Mouse (Mus musculus) CH12.LX (cell line): ENCODE data around the gene Eps8l2. TPM values are rescaled to one million over a fixed set of nuclear protein-coding genes. Genes with fewer than 3 reads are reported as not detected.
A peak's percentile ranks its signal among the peaks of the same experiment; 100 is the strongest.
"Not testable (repeated sequence)": the region's sequence is repeated elsewhere in the genome, so short reads cannot be mapped to it uniquely, and the experiment has no call there.

ENCODE experiments used
- DNase-seq: peaks from one replicate; pipeline ENCODE4 v3.0.0-alpha.2; 2013; ENCODE audit errors: extremely low read depth
- H3K27ac ChIP-seq: 2 replicates; pipeline ENCODE4 v1.5.1; 2012; ENCODE audit warnings: low read depth, mild to moderate bottlenecking, control low read depth, moderate library complexity; ENCODE audit not compliant: insufficient read depth
- H3K27me3 ChIP-seq: replicated peaks from 2 replicates; pipeline ENCODE3; 2012; ENCODE audit warnings: inconsistent platforms
- H3K36me3 ChIP-seq, 2 experiments: replicated peaks in 1 of 2; 2 replicates each; pipeline versions ENCODE3 to v1.6.1; 2012; ENCODE audit warnings: inconsistent platforms in 1 of 2, low read length in 1 of 2, mild to moderate bottlenecking in 1 of 2, mixed read lengths in 1 of 2, moderate library complexity in 1 of 2; ENCODE audit not compliant: control insufficient read depth in 1 of 2, insufficient read depth in 1 of 2
- H3K4me1 ChIP-seq, 2 experiments: 2 replicates each; pipeline ENCODE4 v1.6.1; 2012; ENCODE audit warnings: inconsistent platforms in 1 of 2, moderate library complexity in 1 of 2; ENCODE audit not compliant: insufficient read depth in 2 of 2, control insufficient read depth in 1 of 2
- H3K4me2 ChIP-seq: 2 replicates; pipeline ENCODE4 v1.6.1; 2012; ENCODE audit warnings: low read depth, mild to moderate bottlenecking, control low read depth; ENCODE audit not compliant: poor library complexity, insufficient read depth, severe bottlenecking
- H3K4me3 ChIP-seq, 3 experiments: fragments of 150-350 bp in 1 of 3; sonication (generic) in 1 of 3; replicated peaks in 1 of 3; 2 replicates each; pipeline versions ENCODE3 to v1.5.1; 2011 to 2012; ENCODE audit warnings: low read depth in 2 of 3, low read length in 2 of 3, mild to moderate bottlenecking in 2 of 3, moderate library complexity in 2 of 3, control low read depth in 1 of 3, improper control_type of control experiment in 1 of 3, inconsistent platforms in 1 of 3, mixed read lengths in 1 of 3; ENCODE audit not compliant: poor library complexity in 1 of 3
- H3K79me2 ChIP-seq: replicated peaks from 2 replicates; pipeline ENCODE4 v1.6.1; 2012; ENCODE audit warnings: mild to moderate bottlenecking, moderate library complexity; ENCODE audit not compliant: control insufficient read depth, poor library complexity, insufficient read depth, severe bottlenecking; ENCODE audit errors: extremely low read depth
- H3K9ac ChIP-seq: 2 replicates; pipeline ENCODE4 v1.6.1; 2012; ENCODE audit warnings: low read depth, mild to moderate bottlenecking, control low read depth, moderate library complexity; ENCODE audit not compliant: insufficient read depth
- H3K9me3 ChIP-seq: replicated peaks from 2 replicates; pipeline ENCODE3; 2012; ENCODE audit warnings: low read length, inconsistent platforms, mixed read lengths
- BHLHE40 ChIP-seq: IDR thresholded peaks from 2 replicates; pipeline ENCODE4 v1.6.1; 2011; ENCODE audit warnings: mild to moderate bottlenecking, low read depth, low read length, improper control_type of control experiment
- CHD2 ChIP-seq: IDR thresholded peaks from 2 replicates; pipeline ENCODE4 v1.6.1; 2011; ENCODE audit warnings: low read length, improper control_type of control experiment
- CTCF ChIP-seq, 2 experiments: IDR thresholded peaks in 1 of 2; conservative IDR thresholded peaks in 1 of 2; 2 replicates each; pipeline ENCODE4 v1.5.1; 2011 to 2012; ENCODE audit warnings: low read depth in 2 of 2, low read length in 2 of 2, improper control_type of control experiment in 1 of 2, inconsistent platforms in 1 of 2, mild to moderate bottlenecking in 1 of 2, moderate library complexity in 1 of 2
- E2F4 ChIP-seq: IDR thresholded peaks from 2 replicates; pipeline ENCODE4 v1.6.1; 2011; ENCODE audit warnings: low read depth, low read length, improper control_type of control experiment; ENCODE audit not compliant: insufficient replicate concordance
- EP300 ChIP-seq: IDR thresholded peaks from 2 replicates; pipeline ENCODE4 v1.6.1; 2011; ENCODE audit warnings: low read length, improper control_type of control experiment
- GABPA ChIP-seq: IDR thresholded peaks from 2 replicates; pipeline ENCODE4 v1.6.1; 2012; ENCODE audit warnings: low read depth, low read length, improper control_type of control experiment, inconsistent platforms; ENCODE audit not compliant: insufficient replicate concordance
- JUN ChIP-seq: IDR thresholded peaks from 2 replicates; pipeline ENCODE4 v1.6.1; 2011; ENCODE audit warnings: low read depth, mild to moderate bottlenecking, low read length, improper control_type of control experiment, moderate library complexity; ENCODE audit not compliant: insufficient read depth
- JUND ChIP-seq: conservative IDR thresholded peaks from 2 replicates; pipeline ENCODE4 v1.6.1; 2011; ENCODE audit warnings: low read depth, low read length, improper control_type of control experiment
- MAFK ChIP-seq: IDR thresholded peaks from 2 replicates; pipeline ENCODE4 v1.6.1; 2011; ENCODE audit warnings: low read length, improper control_type of control experiment; ENCODE audit not compliant: insufficient replicate concordance
- MXI1 ChIP-seq: IDR thresholded peaks from 2 replicates; pipeline ENCODE4 v1.6.1; 2011; ENCODE audit warnings: mild to moderate bottlenecking, low read depth, low read length, improper control_type of control experiment
- MYC ChIP-seq: IDR thresholded peaks from 2 replicates; pipeline ENCODE4 v1.6.1; 2011; ENCODE audit warnings: low read depth, mild to moderate bottlenecking, improper control_type of control experiment, low read length
- NELFE ChIP-seq: IDR thresholded peaks from 2 replicates; pipeline ENCODE4 v1.6.1; 2011; ENCODE audit warnings: low read depth, low read length, improper control_type of control experiment
- RAD21 ChIP-seq: IDR thresholded peaks from 2 replicates; pipeline ENCODE4 v1.6.1; 2011; ENCODE audit warnings: low read depth, mild to moderate bottlenecking, low read length, improper control_type of control experiment, moderate library complexity
- SMC3 ChIP-seq: IDR thresholded peaks from 2 replicates; pipeline ENCODE4 v1.6.1; 2011; ENCODE audit warnings: low read depth, low read length, improper control_type of control experiment
- TBP ChIP-seq: conservative IDR thresholded peaks from 2 replicates; pipeline ENCODE4 v1.6.1; 2011; ENCODE audit warnings: low read depth, low read length, improper control_type of control experiment
- UBTF ChIP-seq: IDR thresholded peaks from 2 replicates; pipeline ENCODE4 v1.6.1; 2012; ENCODE audit warnings: low read depth, mild to moderate bottlenecking, inconsistent platforms, low read length, improper control_type of control experiment, moderate library complexity
- ZNF384 ChIP-seq: IDR thresholded peaks from 2 replicates; pipeline ENCODE4 v1.6.1; 2012; ENCODE audit warnings: low read depth, low read length, improper control_type of control experiment, inconsistent platforms
- dilution Hi-C: fragments of 300-500 bp; cut with MboI; formaldehyde crosslinking; loops from 2 replicates; pipeline ENCODE4 v1.14.3; 2020; ENCODE audit warnings: low sequenced_read_pairs; ENCODE audit not compliant: extremely low pct_unique_long_range_greater_than_20kb, extremely low pct_ligation_motif_present
- in situ Hi-C: fragments of 300-500 bp; cut with MboI; formaldehyde crosslinking; loops from 3 replicates; pipeline ENCODE4 v1.14.3; 2019; ENCODE audit warnings: low sequenced_read_pairs, low pct_ligation_motif_present, low pct_unique_long_range_greater_than_20kb, mixed read lengths
- polyA plus RNA-seq: library from polyadenylated mRNA; unstranded; fragments of >175 nt; gene quantifications from 2 replicates; pipeline ENCODE4 v1.2.1, GENCODE M21; 2012; ENCODE audit warnings: low read depth; ENCODE audit not compliant: insufficient read length
- total RNA-seq, 2 experiments: library from RNA; depleted of rRNA; stranded (reverse); fragments of 300-350 nt in 1 of 2; fragments of >200 nt in 1 of 2; gene quantifications; 2 replicates each; pipeline ENCODE4 v1.2.3; 2012 to 2014

Gene Eps8l2
- total and polyA plus RNA-seq, 3 experiments = 0.51 to 1.1 TPM; not detected in 1

DNA sequence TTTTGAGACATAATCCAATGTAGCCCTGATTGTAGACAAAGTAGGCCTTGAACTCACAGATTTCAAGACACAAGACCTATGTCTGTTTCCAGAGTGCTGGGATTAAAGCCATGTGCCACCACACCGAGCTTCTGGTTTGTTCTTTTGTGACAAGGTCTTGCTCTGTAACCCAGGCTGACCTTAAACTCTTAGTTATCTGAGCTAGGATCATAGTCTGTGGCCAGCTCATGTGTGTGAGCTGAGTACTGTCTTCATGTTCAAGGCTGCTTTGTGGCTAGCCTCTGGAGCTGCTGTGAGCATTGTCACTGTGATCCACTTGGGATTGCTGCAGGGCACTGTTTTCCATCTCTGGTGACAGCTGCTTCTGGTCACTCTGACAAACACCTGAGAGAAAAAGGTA lies 56.7 kb downstream of the Eps8l2 start:
- H3K36me3 ChIP-seq = peaks cover 31 to 48% of the 10 kb centered on the region in 2 experiments
- no peak overlapping the region for H3K9ac ChIP-seq
- peaks cover 18% of the 10 kb centered on the region for H3K79me2 ChIP-seq
- H3K4me2 ChIP-seq = no peak overlapping the region
- H3K9me3 ChIP-seq = no peaks in the 10 kb centered on the region
- in situ Hi-C loops = no loop called here
- no peaks in the 10 kb centered on the region for H3K27me3 ChIP-seq
- H3K27ac ChIP-seq = no peak overlapping the region
- peaks cover 4 to 31% of the 10 kb centered on the region in 2 experiments for H3K4me1 ChIP-seq
- TF ChIP-seq BHLHE40 = no peak
- TF ChIP-seq ZNF384 = no peak
- TF ChIP-seq UBTF = no peak
- no peak for TF ChIP-seq JUN
- no peak for TF ChIP-seq NELFE
- no peak for TF ChIP-seq TBP
- TF ChIP-seq JUND = no peak
- no peak for TF ChIP-seq E2F4
- no peak for TF ChIP-seq GABPA
- no peak overlapping the region for H3K4me3 ChIP-seq
- dilution Hi-C loops = no loop called here
- DNase-seq = no peak

DNA sequence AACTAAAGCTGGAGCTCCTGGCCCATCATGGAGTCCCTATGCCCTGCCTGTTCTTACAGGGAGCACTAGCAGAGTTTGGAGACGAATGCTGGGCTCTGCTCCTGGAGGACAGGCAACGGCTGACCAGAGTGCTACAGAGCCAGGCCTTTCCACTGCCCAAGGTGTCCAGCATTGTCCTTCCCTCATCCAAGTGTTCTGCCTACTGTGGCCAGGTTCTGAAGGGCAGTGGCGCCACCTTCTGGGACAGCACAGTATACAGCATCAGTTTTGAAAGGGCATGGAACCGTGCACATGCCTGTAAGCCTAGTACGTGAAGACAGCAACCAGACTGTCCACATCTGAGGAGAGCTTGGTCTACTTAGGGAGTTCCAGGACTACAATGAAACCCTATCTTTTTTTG lies 64.6 kb downstream of the Eps8l2 start:
- Histone ChIP-seq H3K9me3 (no peaks in the 10 kb centered on the region), H3K4me1 (no peaks in the 10 kb centered on the region), H3K27ac (no peak overlapping the region), H3K4me2 (no peak overlapping the region), H3K79me2 (no peaks in the 10 kb centered on the region), H3K9ac (no peak overlapping the region), H3K36me3 (peaks cover 45 to 69% of the 10 kb centered on the region in 2 experiments), H3K27me3 (no peaks in the 10 kb centered on the region), H3K4me3 (no peak overlapping the region)
- in situ Hi-C loops = no loop called here
- no peak for TF ChIP-seq CHD2
- peak; percentile 79 for TF ChIP-seq RAD21
- TF ChIP-seq CTCF (conservative IDR thresholded peaks at IDR 0.05 in 1 of 2, IDR thresholded peaks at IDR 0.05 in 1 of 2; ENCODE audit: low read depth in 2 of 2, low read length in 2 of 2) = peak; percentile 51 to 83
- peak; percentile 61 for TF ChIP-seq SMC3
- no peak for TF ChIP-seq EP300
- no peak for TF ChIP-seq MYC
- dilution Hi-C loops = no loop called here
- DNase-seq = no peak

DNA sequence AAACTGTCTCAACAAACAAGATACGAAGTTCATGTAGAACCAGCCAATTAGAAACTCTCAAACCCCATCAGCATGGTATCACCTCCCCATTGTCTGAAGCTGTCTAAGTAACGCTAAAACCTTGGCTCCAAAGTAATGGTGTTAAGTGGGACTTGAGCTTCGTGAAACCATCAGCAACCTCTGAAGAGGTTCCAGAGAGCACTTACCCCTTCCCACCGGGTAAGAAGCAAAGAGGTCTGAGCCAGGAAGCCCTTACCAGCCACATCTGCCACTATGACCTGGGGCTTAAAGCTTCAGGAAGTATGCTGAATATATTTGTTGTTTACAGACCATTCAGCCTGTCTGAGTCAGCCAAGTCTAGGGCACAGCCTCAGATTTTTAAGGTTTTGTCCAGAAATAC lies 66.8 kb downstream of the Eps8l2 start:
- dilution Hi-C loops = no loop called here
- DNase-seq = no peak
- no peak overlapping the region for H3K4me2 ChIP-seq

DNA sequence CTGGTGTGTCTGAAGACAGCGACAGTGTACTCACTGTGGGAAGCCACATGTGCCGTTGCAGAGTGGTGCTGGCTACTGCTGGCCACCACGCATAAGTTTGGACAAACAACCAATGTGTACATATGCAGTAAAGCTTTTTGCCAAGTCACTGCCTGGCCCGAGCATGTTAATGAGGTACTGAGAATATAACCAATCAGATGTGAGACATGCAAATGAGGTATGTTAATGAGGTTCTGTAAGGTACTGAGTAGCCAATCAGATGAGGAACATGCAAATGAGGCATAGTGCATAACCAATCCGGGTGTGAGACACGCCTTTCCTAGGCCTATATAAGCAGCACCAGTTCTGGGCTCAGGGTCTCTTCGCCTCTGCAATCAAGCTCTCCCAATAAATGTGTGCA lies 69.0 kb downstream of the Eps8l2 start:
- DNase-seq, H3K27ac ChIP-seq, H3K79me2 ChIP-seq, H3K4me1 ChIP-seq, in situ Hi-C loops, H3K9me3 ChIP-seq, H3K4me3 ChIP-seq, H3K4me2 ChIP-seq, H3K27me3 ChIP-seq, dilution Hi-C loops, H3K9ac ChIP-seq: not testable (repeated sequence)
- peaks cover 31 to 64% of the 10 kb centered on the region in 2 experiments for H3K36me3 ChIP-seq

More for the DNA sequence above, 66.8 kb downstream of the Eps8l2 start:
- TF ChIP-seq CHD2 (no peak), MXI1 (no peak), EP300 (no peak), MAFK (no peak)
- no peaks in the 10 kb centered on the region for H3K27me3 ChIP-seq
- H3K27ac ChIP-seq = no peak overlapping the region
- no peak overlapping the region for H3K4me3 ChIP-seq
- H3K36me3 ChIP-seq = peaks cover 47 to 70% of the 10 kb centered on the region in 2 experiments
- peaks cover 5% of the 10 kb centered on the region in 2 experiments for H3K4me1 ChIP-seq
- H3K9ac ChIP-seq = no peak overlapping the region
- in situ Hi-C loops = no loop called here
- no peaks in the 10 kb centered on the region for H3K79me2 ChIP-seq
- no peaks in the 10 kb centered on the region for H3K9me3 ChIP-seq
